8 mouse cellular contexts compared by ENCODE assay signal in the genomic region with DNA sequence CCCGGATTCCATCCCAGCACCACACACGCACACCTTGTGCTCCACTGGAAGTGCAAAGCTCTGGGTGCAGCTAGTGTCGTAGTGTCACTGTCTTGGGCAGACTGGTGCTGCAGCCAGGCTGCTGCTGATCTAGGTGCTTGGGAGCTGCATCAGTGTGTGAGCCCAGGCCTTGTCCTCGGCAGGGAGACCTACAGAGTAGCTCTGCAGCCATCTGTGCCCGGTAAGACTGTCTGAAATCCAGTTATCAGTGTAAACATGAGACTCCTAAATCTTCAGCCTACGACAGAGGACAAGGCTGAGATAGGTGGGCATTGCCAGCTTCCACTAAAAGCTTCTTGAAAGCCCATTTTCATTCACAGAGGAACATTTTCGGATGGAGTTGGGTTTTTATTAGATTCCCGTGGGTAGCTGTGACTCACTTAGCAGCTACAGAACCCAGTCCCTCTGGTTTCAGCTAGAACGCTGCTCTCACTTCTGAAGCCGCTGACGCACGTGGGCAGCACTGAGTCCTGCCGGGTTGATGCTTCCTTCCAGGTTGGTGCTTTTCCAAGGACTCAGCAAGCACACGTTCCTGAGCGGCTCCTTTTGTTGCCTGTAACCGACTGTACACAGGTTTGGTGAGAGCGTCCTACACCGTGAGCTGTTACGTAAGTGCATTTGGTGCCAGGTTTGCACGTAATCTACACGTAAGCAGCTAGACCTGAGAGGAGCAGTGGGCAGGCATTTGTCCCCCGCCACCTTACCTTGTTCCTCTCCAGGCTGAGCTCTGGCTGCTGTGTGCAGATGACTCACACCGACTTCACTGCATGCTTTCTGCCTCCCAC. TPM values are rescaled to one million over a fixed set of nuclear protein-coding genes. Genes with fewer than 3 reads are reported as not detected.
A peak's percentile ranks its signal among the peaks of the same experiment; 100 is the strongest.
DNase-seq lines count a peak whose midpoint lies in the region; ATAC-seq lines count a peak whose summit lies in the region.

No protein-coding gene starts in this region.

- peak; percentile 93 for DNase-seq in right cerebral cortex, adult 18-20 months
- no peak for DNase-seq in right cerebral cortex, postnatal 4 days
- peak; percentile 65 to 69 for DNase-seq in left cerebral cortex, postnatal 10 days (ENCODE audit: extremely low spot score in 1 of 2, low spot score in 2 of 2)
- DNase-seq in telencephalon, adult 2 months (ENCODE audit: low read depth, low spot score): peak; percentile 99
- DNase-seq in kidney, adult 18-20 months: no peak
- DNase-seq in gastrocnemius, adult 8-10 months (ENCODE audit: low spot score in 2 of 2): no peak

- peak; percentile 89 for ATAC-seq in frontal cortex, adult (ENCODE audit: low TSS enrichment)
- ATAC-seq in granulocyte monocyte progenitor cell, adult 5-6 weeks (replicated peaks; ENCODE audit: poor library complexity, severe bottlenecking): no peak

- intact Hi-C loops in left cerebral cortex, postnatal 10 days (cut with DNase I): no loop called here

RNA-seq across cellular contexts. Expression of gene Rad9b, which starts 29.2 kb away (rescaled TPM):
- total RNA-seq in left cerebral cortex, postnatal 10 days (2021): 1 to 10 TPM; 4.2 to 4.3 TPM
- 1.2 and 3.3 TPM in 2 replicates for total RNA-seq in granulocyte monocyte progenitor cell, adult 5-6 weeks (2014; fragmentation: Nextera tagmentation)
- 4.6 and 5.6 TPM in 2 replicates for total RNA-seq in granulocyte monocyte progenitor cell, adult 5-6 weeks (2017)
- total RNA-seq in gastrocnemius, adult 8-10 months (2022): under 1 TPM; 0.13 to 0.63 (median 0.42) TPM

RNA-seq across cellular contexts. Expression of gene Vps29, which starts 29.3 kb away (rescaled TPM):
- total RNA-seq in left cerebral cortex, postnatal 10 days (2021): 100 to 1,000 TPM; 224 to 239 TPM
- total RNA-seq in granulocyte monocyte progenitor cell, adult 5-6 weeks (2014; fragmentation: Nextera tagmentation): 118 and 128 TPM in 2 replicates
- total RNA-seq in granulocyte monocyte progenitor cell, adult 5-6 weeks (2017): 89.8 and 105 TPM in 2 replicates
- 10 to 100 TPM; 44.0 to 51.2 (median 46.4) TPM for total RNA-seq in gastrocnemius, adult 8-10 months (2022)

RNA-seq across cellular contexts. Expression of gene Pptc7, which starts 40.7 kb away (rescaled TPM):
- 10 to 100 TPM; 22.8 to 24.1 TPM for total RNA-seq in left cerebral cortex, postnatal 10 days (2021)
- 12.0 and 14.8 TPM in 2 replicates for total RNA-seq in granulocyte monocyte progenitor cell, adult 5-6 weeks (2014; fragmentation: Nextera tagmentation)
- 17.2 TPM in 2 replicates for total RNA-seq in granulocyte monocyte progenitor cell, adult 5-6 weeks (2017)
- total RNA-seq in gastrocnemius, adult 8-10 months (2022): 100 to 1,000 TPM in 2 of 4 experiments, 10 to 100 TPM in 2; 91.8 to 110 (median 100.0) TPM

RNA-seq across cellular contexts. Expression of gene Gpn3, which starts 46.9 kb away (rescaled TPM):
- 10 to 100 TPM; 19.7 to 22.4 TPM for total RNA-seq in left cerebral cortex, postnatal 10 days (2021)
- total RNA-seq in granulocyte monocyte progenitor cell, adult 5-6 weeks (2014; fragmentation: Nextera tagmentation): 35.0 and 59.8 TPM in 2 replicates
- total RNA-seq in granulocyte monocyte progenitor cell, adult 5-6 weeks (2017): 42.2 and 51.9 TPM in 2 replicates
- 10 to 100 TPM; 29.1 to 36.2 (median 32.2) TPM for total RNA-seq in gastrocnemius, adult 8-10 months (2022)

RNA-seq across cellular contexts. Expression of gene Fam216a, which starts 47.3 kb away (rescaled TPM):
- 10 to 100 TPM; 70.1 to 77.5 TPM for total RNA-seq in left cerebral cortex, postnatal 10 days (2021)
- total RNA-seq in granulocyte monocyte progenitor cell, adult 5-6 weeks (2014; fragmentation: Nextera tagmentation): 13.4 and 21.1 TPM in 2 replicates
- 51.9 and 57.9 TPM in 2 replicates for total RNA-seq in granulocyte monocyte progenitor cell, adult 5-6 weeks (2017)
- 1 to 10 TPM; 4.9 to 5.3 (median 5.2) TPM for total RNA-seq in gastrocnemius, adult 8-10 months (2022)

Comparison
In these comparisons a context has a peak if more than half of its experiments do, and no peak if none do; other contexts are left out.
1. DNase-seq: peak in right cerebral cortex, adult 18-20 months (single experiment), left cerebral cortex, postnatal 10 days (2 of 2) and telencephalon, adult 2 months (single experiment); none in right cerebral cortex, postnatal 4 days (single experiment), kidney, adult 18-20 months (single experiment) and gastrocnemius, adult 8-10 months (0 of 2).